Mouse (Mus musculus) kidney, adult 2 months (tissue): Measurements from ENCODE around the gene Tmem8.

Source experiments
- CTCF ChIP-seq: fragments of 200-500 bp; conservative IDR thresholded peaks from 2 replicates; pipeline ENCODE4 v1.5.1; 2011; ENCODE audit warnings: low read depth, mild to moderate bottlenecking, control low read depth, low read length, moderate library complexity, mixed read lengths; ENCODE audit not compliant: insufficient read depth, insufficient read length
- POLR2A ChIP-seq: fragments of 200-500 bp; IDR thresholded peaks from one replicate; pipeline ENCODE4 v1.6.1; 2011; ENCODE audit warnings: low read depth, low read length, control low read depth

DNA sequence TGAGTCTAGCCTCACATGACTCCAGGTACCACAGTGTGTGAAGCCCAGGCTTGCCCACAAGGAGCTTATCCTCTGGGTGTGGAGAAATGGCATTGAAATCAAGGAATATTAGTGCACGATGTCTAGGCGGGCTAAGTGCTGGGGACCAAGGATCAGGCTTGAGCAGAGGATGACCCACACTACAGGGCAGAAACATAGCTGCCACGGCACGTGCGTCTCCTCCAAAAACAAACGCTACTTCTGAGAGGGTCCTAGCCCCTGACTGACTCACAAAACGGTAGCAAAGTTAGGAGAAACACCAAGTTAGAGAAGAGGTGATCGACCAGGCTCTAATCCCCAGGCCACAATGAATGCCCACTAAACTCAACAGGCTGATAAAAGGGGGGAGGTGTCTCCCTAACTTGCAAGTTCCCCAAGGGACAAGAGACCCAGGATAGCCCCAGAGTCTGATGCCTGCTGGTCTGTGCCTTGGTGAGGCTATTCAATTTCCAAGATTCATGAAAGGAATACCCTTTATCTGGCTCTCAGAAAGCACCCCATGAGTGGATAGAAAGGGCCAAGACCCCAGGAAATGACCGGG lies 18.5 kb upstream of the Tmem8 start:
- TF ChIP-seq CTCF = no peak
- TF ChIP-seq POLR2A = no peak
